Comparison of ENCODE assay signal across 7 mouse cellular contexts in genomic region chr4:57434705-57435360, GRCm38 (mm10). TPM values are rescaled to one million over a fixed set of nuclear protein-coding genes. Genes with fewer than 3 reads are reported as not detected.
DNase-seq lines count a peak whose midpoint lies in the region; ATAC-seq and TF ChIP-seq lines count a peak whose summit lies in the region.

No protein-coding gene starts in this region.

- no peak overlapping the region for H3ac ChIP-seq in myocyte (ENCODE audit: control insufficient read depth, insufficient read length)

- ATAC-seq in lung, postnatal 0 days = no peak
- ATAC-seq in embryonic facial prominence, embryonic 13.5 days (ENCODE audit: insufficient number of reproducible peaks, insufficient read depth, low FRiP score, low TSS enrichment, low read depth) = no peak; the same call in 1 of the 2 replicates
- ATAC-seq in intestine, embryonic 15.5 days = no peak

- no peak for TF ChIP-seq POLR2A in myocyte (IDR thresholded peaks at IDR 0.05; ENCODE audit: insufficient read length, low read depth)

- no peak for DNase-seq in lung, postnatal 0 days (ENCODE audit: low spot score)
- no peak for DNase-seq in lung, postnatal 36 days
- no peak for DNase-seq in urinary bladder, postnatal 10 days (ENCODE audit: low spot score)
- DNase-seq in gastrocnemius, postnatal 10 days = no peak

- peak overlapping the region; percentile 73 for H3K4me2 ChIP-seq in lung, postnatal 0 days (replicated peaks; ENCODE audit: low read depth, low read length)
- H3K4me2 ChIP-seq in embryonic facial prominence, embryonic 13.5 days = peak overlapping the region; percentile 99
- H3K4me2 ChIP-seq in intestine, embryonic 15.5 days (replicated peaks) = peak overlapping the region; percentile 97
- H3K4me2 ChIP-seq in myocyte (ENCODE audit: low read depth) = peak overlapping the region; percentile 94

- 22% methylated on average over 19 of the region's 19 CpGs for WGBS in lung, postnatal 0 days
- 16% methylated on average over 19 of the region's 19 CpGs for WGBS in embryonic facial prominence, embryonic 13.5 days
- WGBS in intestine, embryonic 15.5 days = 22% methylated on average over 19 of the region's 19 CpGs

- TF ChIP-seq EP300 in lung, postnatal 0 days (IDR thresholded peaks at IDR 0.05) = no peak

- peaks cover 8% of the 10 kb centered on the region for H3K4me1 ChIP-seq in lung, postnatal 0 days (ENCODE audit: insufficient read depth, low read depth, low read length)
- peaks cover 16% of the 10 kb centered on the region for H3K4me1 ChIP-seq in embryonic facial prominence, embryonic 13.5 days
- peaks cover 11% of the 10 kb centered on the region for H3K4me1 ChIP-seq in intestine, embryonic 15.5 days (replicated peaks)

- peak overlapping the region; percentile 42 for H3K4me3 ChIP-seq in lung, postnatal 0 days (ENCODE audit: low read depth, low read length)
- peak overlapping the region; percentile 69 for H3K4me3 ChIP-seq in embryonic facial prominence, embryonic 13.5 days
- peak overlapping the region; percentile 55 for H3K4me3 ChIP-seq in intestine, embryonic 15.5 days (replicated peaks)
- peak overlapping the region; percentile 16 for H3K4me3 ChIP-seq in myocyte

- H3K27me3 ChIP-seq in lung, postnatal 0 days (replicated peaks; ENCODE audit: insufficient read depth, low read length) = peaks cover 5% of the 10 kb centered on the region; the same call in 1 of the 2 replicates
- peaks cover 52% of the 10 kb centered on the region for H3K27me3 ChIP-seq in embryonic facial prominence, embryonic 13.5 days
- peaks cover 35% of the 10 kb centered on the region for H3K27me3 ChIP-seq in intestine, embryonic 15.5 days (replicated peaks)
- peaks cover 15% of the 10 kb centered on the region for H3K27me3 ChIP-seq in myocyte (ENCODE audit: control insufficient read depth, insufficient read depth, insufficient read length)

- H3K79me2 ChIP-seq in myocyte (ENCODE audit: control insufficient read depth, insufficient read depth) = no peaks in the 10 kb centered on the region

- H3K9me3 ChIP-seq in lung, postnatal 0 days (ENCODE audit: low read length) = no peaks in the 10 kb centered on the region
- no peaks in the 10 kb centered on the region for H3K9me3 ChIP-seq in embryonic facial prominence, embryonic 13.5 days
- H3K9me3 ChIP-seq in intestine, embryonic 15.5 days = no peaks in the 10 kb centered on the region

- H3K36me3 ChIP-seq in lung, postnatal 0 days (ENCODE audit: insufficient read depth, low read length) = no peaks in the 10 kb centered on the region
- H3K36me3 ChIP-seq in embryonic facial prominence, embryonic 13.5 days = no peaks in the 10 kb centered on the region
- no peaks in the 10 kb centered on the region for H3K36me3 ChIP-seq in intestine, embryonic 15.5 days
- no peaks in the 10 kb centered on the region for H3K36me3 ChIP-seq in myocyte (ENCODE audit: control insufficient read depth, insufficient read depth)

- TF ChIP-seq CTCF in lung, postnatal 0 days (IDR thresholded peaks at IDR 0.05) = no peak

- H3K9ac ChIP-seq in lung, postnatal 0 days (replicated peaks; ENCODE audit: low read depth) = no peak overlapping the region
- peak overlapping the region; percentile 73 for H3K9ac ChIP-seq in embryonic facial prominence, embryonic 13.5 days
- H3K9ac ChIP-seq in intestine, embryonic 15.5 days = peak overlapping the region; percentile 49

- no peak overlapping the region for H3K27ac ChIP-seq in lung, postnatal 0 days (ENCODE audit: low read length)
- H3K27ac ChIP-seq in embryonic facial prominence, embryonic 13.5 days = no peak overlapping the region
- no peak overlapping the region for H3K27ac ChIP-seq in intestine, embryonic 15.5 days

TF ChIP-seq in myocyte, 11 proteins besides CTCF, POLR2A, EP300 and RAD21:
- TF ChIP-seq TCF3 (IDR thresholded peaks at IDR 0.05; ENCODE audit: insufficient read length, low read depth) = no peak
- no peak for TF ChIP-seq CEBPB (IDR thresholded peaks at IDR 0.05; ENCODE audit: insufficient read depth, poor library complexity, severe bottlenecking)
- TF ChIP-seq USF1 (IDR thresholded peaks at IDR 0.05; ENCODE audit: low read depth) = no peak
- no peak for TF ChIP-seq E2F4 (IDR thresholded peaks at IDR 0.05; ENCODE audit: insufficient read depth)
- no peak for TF ChIP-seq MYOD1 (IDR thresholded peaks at IDR 0.05; ENCODE audit: control insufficient read depth in 1 of 3, insufficient read length in 2 of 3, low read depth in 2 of 3)
- no peak for TF ChIP-seq TCF12 (IDR thresholded peaks at IDR 0.05; ENCODE audit: insufficient read depth, poor library complexity, severe bottlenecking)
- TF ChIP-seq MAX (IDR thresholded peaks at IDR 0.05; ENCODE audit: low read depth) = no peak
- TF ChIP-seq REST (IDR thresholded peaks at IDR 0.05; ENCODE audit: insufficient read depth, insufficient read length) = no peak
- TF ChIP-seq POLR2AphosphoS2 (IDR thresholded peaks at IDR 0.05; ENCODE audit: insufficient read length, low read depth) = no peak
- no peak for TF ChIP-seq MYOG (IDR thresholded peaks at IDR 0.05; ENCODE audit: control insufficient read depth in 1 of 3, insufficient read depth in 1 of 3, insufficient read length in 2 of 3, low read depth in 2 of 3)

RNA-seq across cellular contexts. Expression of gene Palm2, which starts 0.8 kb away (rescaled TPM):
- 1.9 and 2.7 TPM in 2 replicates for polyA plus RNA-seq in lung, postnatal 0 days (2015; fragmentation: Nextera tagmentation; extraction: Ambion mirVana)
- 12.5 and 12.8 TPM in 2 replicates for polyA plus RNA-seq in embryonic facial prominence, embryonic 13.5 days (2015; fragmentation: Nextera tagmentation; extraction: Ambion mirVana)
- polyA plus RNA-seq in intestine, embryonic 15.5 days (2015; fragmentation: Nextera tagmentation; extraction: Ambion mirVana) = 3.5 and 3.9 TPM in 2 replicates
- 5.2 TPM for polyA plus RNA-seq in myocyte (2012; fragmentation: generic; extraction: Trizol)
- 1 to 10 TPM; 4.1 to 9.1 TPM for total RNA-seq in gastrocnemius, postnatal 10 days (2021)

Comparison
In these comparisons a context has a peak if more than half of its experiments do, and no peak if none do; other contexts are left out.
1. H3K4me3 ChIP-seq: peak in every context shown above with its lines; median percentile 69 in embryonic facial prominence, embryonic 13.5 days; 55 in intestine, embryonic 15.5 days; 42 in lung, postnatal 0 days; 16 in myocyte.